Mouse (Mus musculus) liver, embryonic 14.5 days (tissue): ENCODE measurements around the gene Rmi2.

Source experiments
- CTCF ChIP-seq: IDR thresholded peaks from 2 replicates; pipeline ENCODE4 v1.5.1; 2016; ENCODE audit warnings: antibody characterized with exemption, low read depth, control low read depth
- EP300 ChIP-seq: IDR thresholded peaks from 2 replicates; pipeline ENCODE4 v1.6.1; 2016; ENCODE audit warnings: antibody characterized with exemption, low read depth

DNA sequence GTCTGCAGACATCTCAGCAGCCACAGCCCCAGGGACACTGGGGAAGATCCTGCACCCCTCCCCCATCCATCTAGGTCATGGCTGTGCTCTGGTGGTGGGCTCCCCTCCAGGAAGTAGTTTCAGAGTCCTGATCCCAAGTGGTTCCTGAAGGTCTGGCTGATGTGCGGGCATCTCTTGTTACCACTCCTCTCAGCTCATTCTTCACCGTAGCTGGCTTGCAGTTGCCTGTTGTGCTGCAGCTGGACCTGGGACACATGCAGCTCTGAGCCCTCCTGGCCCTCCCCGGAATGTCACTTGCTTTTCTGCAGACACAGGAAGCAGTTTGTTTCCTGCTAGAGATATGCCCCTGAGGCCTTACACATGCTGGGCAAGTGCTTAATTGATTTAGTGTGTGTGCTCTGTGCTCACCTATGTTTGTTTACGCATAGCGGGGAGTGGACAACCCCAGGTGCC lies 70.8 kb downstream of the Rmi2 start:
- no peak for TF ChIP-seq EP300
- no peak for TF ChIP-seq CTCF
